Mouse (Mus musculus): ENCODE results near the gene March9. TPM values are rescaled to one million over a fixed set of nuclear protein-coding genes. Genes with fewer than 3 reads are reported as not detected.
A peak's percentile ranks its signal among the peaks of the same experiment; 100 is the strongest.

March9 gene
- under 1 TPM; 0.64 to 0.66 TPM for total RNA-seq (2021)
- long read RNA-seq, experiment 1, partial matches to known transcripts, result 0 of 1 reads
- long read RNA-seq, experiment 1, other reads (novel, unspliced or antisense), result 1 of 1 reads
- long read RNA-seq, experiment 2, result 0 reads

DNA sequence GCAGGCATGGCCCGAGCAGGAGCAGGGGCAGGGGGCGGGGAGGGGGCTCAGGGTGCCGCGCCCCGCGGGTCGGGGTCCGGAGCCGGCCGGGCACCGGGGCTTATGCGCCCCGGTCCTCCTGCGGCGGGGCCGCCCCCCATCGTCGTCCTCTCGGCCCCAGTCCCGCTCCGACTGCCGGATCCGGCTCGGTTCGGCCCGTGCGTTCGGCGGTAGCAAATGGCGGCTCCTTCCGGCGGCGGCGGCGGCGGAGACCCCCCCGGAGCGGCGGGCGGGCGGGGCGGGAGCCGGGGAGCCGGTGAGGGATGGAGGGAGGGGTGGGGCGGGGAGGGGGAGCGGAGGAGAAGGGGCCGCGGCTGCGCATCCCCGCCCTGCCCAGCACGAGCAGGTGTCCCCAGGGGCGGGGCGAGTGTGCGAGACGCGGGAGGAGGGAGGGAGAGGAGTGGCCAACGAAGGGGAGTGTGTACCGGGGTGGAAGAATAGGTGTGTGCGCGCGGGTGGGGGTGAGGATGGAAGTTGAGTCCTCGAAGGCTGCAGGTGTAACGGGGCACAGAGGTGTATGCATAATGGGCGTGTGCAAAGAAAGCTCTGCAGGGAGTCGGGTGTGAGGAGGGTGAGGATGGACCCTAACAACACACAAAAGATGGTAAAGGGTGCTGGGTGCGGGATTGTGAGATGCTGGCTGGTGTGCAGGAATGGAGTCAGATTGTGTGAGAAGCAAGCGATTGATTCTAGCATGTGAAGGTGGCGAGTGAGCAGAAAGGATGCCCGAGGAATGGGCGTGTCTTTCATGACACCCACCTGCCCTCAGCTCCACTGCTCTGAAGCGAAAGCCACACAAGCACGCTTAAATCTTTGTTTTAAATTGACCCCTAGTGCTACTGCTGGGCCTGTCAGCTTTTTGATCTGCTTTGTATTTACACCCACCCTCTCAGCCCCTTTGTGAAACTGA is at the start of gene March9:
March9 (minus strand) TSS at position 217 of the 949 bp plus-strand sequence.
- DNase-seq, result no peak
- intact Hi-C loops (cut with DNase I), result no loop called here

DNA sequence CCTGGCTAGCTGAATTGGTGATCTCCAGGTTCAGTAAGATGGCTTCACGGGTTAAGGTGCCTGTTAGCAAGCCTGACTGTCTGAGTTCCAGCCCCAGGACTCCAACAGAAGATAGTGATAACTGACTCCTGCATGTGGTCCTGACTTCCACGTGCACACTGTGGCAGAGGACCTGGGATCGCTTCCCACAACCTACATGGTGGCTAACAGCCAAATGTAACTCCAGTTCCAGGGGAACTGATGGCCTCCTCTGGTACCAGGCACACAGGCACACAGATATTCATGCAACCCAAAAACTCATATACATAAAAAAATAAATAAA is 48.2 kb upstream of the March9 start:
- intact Hi-C loops (cut with DNase I), result no loop called here

DNA sequence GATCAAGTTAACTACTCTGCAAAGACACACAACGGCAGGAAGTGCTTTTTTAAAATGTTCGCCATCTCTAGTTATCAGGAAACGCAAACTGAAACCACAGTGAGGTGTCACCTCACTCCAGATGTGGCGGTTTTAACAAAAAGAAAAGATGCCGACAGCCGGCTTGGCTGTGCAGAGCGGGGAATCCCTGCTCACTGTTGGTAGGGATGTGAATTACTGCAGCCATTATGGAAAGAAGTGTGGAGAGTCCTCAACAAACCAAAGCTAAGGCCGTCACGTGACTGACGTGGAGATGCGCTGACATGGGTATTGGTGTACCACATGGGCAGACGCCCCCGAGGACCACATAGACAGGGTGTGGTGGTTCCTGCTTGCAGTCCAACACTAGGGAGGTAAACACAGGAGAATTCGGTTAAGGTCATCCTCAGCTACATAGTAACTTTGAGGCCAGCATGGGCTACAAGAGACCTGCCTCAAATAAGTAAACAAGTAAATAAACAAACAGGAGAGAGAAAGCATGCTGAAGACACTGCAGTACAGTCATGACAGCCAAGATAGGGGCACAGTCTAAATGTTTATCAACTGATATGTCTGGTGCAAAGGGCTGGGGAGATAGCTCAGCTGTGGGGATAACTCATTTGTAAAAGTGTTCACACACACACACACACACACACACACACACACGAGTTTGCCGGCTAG is 47.7 kb upstream of the March9 start:
- intact Hi-C loops (cut with DNase I), result no loop called here
- DNase-seq, result no peak

More for the DNA sequence above, 48.2 kb upstream of the March9 start:
- DNase-seq, result no peak

DNA sequence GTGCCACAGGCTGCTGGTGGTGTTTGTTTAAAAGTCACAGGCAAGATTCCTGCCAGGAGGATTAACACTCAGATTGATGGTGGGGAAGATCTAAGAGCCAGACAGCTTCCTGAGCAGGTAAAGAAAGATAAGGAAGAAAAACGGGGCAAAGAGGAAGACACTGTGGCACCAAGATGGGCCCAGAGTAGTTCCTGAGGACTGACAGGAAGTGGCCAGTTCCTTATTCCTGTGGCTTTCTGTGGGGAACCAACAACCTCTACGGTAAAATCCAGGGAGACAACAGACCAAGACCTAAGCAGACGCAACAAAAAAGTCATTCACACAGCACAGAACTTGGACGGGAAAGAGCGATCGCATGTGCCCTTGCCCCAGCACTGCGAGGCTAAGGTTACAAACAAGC is 43.6 kb upstream of the March9 start:
- no peak for DNase-seq
- intact Hi-C loops (cut with DNase I), result no loop called here

DNA sequence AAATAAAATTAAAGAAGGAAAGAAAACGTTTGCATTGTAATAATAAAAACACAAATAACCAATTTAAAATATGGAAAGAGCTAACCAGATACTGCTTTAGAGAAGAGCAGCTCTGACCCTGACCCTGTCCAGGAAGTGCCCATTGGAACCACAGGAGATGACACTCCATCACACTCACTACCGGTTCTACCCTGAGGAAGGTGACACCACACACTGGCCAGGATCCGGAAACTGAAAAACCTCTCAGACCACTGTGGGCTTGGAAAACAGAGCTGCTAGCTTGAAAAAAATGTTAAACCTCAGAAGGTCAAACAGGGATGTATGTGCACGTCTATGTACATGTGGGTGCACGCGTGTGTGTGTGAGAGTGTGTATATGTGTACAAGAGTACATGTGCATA is 41.2 kb upstream of the March9 start:
- intact Hi-C loops (cut with DNase I), result no loop called here
- DNase-seq, result no peak

DNA sequence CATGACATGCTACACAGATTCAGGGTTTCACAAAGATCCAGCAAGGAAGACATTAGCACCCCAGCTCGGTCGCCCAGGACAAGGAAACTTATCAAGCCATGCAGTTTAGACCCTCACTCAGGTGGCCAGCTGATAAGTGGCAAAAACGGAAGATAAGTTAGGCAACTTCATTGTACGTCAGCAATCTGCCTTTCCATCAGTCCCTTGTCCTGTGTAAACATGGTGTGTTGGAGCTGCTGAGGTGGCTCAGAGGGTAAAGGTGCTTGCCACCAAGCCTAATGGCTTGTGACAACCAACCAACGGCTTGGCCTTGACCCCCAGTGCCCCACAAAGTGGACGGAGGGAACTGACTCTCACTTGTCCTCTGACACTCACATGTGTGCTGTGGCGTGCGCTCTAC is 40.4 kb upstream of the March9 start:
- DNase-seq, result no peak
- intact Hi-C loops (cut with DNase I), result no loop called here

DNA sequence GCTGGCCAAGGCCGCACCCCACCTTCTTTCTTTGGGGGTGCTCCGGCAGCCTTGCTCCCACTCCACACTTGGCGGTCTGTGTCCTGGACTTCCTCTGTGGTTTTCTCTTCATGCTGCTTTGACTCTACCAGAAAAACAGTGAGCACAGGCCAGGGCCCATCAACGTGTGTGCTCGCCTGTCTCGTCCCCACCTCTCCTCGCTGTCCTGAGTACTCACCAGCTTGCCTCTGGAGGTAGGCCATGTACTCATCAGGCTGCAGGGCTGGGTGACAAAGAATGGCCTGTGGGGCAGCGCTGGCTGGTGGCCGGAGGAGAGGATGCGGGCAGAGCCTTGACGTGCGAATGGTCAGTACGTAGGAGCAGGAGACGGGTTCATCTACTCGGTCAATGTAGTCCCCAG is 39.9 kb upstream of the March9 start:
- DNase-seq, result no peak
- intact Hi-C loops (cut with DNase I), result no loop called here

DNA sequence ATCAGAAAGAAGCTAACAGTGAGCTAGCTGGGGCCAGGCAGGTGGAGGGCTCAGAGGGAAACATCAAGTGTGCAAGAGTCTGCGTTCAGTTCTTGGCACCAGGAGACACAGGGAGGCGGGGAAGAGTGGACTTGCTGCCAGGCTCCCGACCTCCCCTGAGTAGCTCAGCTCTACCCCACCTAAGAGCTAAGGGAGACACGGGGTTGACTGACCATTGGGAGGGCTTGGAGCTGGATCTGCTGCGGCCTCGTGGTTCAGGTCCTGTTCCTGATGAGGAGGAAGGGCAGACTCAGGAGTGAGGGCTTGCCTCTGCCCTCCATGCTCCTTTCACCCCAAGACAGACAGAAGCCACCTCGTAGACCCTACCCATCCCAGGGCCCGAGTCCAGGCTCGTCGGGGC is 39.2 kb upstream of the March9 start:
- DNase-seq, result no peak
- intact Hi-C loops (cut with DNase I), result no loop called here

DNA sequence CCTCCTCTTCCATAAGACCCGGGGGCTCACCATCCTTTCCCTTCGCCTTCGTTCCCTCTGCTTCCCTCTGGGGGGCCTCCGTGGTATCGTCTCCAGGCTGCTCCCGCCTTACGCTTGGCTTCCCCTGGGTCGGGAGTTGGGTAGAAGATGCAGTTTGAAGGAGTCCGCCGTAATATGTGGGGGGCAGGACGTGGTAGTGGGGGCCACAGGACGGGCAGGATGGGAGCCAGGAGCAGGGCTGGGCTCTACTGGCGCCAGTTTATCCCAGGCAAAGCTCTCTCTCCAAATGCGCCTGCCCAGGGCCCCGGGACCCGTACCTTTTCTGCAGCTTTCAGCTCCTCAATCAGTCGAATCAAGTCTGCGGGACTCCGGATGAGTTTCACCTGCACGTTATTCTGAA is 38.5 kb upstream of the March9 start:
- DNase-seq, result no peak

DNA sequence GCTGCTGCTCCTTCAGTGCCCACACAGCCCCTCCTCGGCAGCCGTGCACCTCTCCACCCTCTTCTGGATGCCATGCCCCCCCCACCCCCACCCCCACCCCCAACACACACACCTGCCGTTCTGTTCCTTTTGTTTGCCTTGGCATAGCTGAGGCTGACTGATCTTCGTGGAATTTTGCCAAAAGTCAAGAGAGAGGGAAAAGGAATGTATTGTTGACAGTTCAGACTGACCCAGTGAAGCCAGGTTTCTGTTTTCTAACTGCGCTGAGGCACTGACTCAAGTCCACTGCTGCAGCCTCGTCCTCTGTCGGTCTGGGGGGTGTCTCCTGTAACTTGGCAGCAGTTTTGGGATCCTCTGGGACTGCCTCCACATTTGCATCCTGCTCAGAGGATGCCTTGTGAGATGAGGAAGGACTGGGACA is 34.4 kb upstream of the March9 start:
- intact Hi-C loops (cut with DNase I), result no loop called here
- DNase-seq, result no peak

More for the DNA sequence above, 38.5 kb upstream of the March9 start:
- intact Hi-C loops (cut with DNase I), result no loop called here

DNA sequence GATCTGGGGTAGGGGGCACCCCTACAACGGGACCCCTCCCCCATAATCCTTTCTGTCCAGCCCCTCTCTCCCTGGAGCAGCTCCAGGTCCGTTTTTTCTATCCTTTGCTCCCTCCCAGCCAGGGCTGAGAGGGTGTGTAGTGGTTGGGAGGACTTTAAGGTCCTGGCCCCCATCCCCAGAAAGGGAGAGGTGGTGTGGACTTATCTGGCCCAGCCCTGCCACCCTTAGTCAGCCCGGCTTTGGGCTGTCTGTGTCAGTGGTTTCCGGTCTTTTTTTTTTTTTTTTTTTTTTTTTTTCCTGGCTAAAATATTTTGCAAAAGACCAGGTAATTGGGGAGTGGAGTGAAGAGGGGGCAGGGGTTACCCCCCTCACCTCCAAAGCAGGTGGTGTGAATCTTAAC is 32.8 kb upstream of the March9 start:
- intact Hi-C loops (cut with DNase I), result no loop called here
- no peak for DNase-seq

DNA sequence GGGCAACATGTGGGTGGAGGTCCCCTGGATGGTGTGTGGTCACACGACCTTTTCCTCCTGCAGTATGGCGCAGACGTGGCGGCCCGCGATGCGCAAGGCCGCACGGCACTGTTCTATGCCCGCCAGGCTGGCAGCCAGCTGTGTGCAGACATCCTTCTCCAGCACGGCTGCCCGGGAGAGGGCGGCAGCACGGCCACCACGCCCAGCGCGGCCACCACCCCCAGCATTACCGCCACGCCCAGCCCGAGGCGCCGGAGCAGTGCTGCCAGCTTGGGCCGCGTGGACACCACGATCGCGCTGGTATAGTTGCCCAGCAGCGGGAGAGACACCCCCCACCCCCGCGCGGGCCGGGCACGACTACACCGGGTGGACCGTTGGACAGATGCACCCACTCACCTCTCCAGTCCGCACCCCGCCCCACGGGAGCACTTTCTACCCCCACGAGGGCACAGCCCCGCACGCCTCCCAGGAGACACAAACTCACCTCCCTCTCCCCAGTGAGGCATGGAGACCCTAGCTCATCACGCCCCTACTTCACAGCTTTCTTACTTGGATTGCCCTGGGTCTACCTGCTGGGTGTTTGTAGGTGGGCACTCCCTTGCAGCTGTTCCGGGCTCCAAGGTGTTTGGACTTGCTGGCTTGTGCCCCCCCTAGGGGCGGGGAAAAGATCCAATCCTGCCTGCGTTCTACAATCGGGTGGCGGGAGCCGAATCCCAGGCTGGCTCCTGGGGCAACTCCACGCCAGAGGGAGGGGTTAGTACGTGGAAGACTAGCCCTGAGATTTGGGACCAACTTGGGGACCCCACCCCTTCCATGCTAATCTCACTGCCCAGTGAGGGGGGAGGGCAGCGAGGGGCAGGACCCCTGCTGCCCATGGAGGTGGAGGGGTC is 31.8 kb upstream of the March9 start:
- intact Hi-C loops (cut with DNase I), result no loop called here

DNA sequence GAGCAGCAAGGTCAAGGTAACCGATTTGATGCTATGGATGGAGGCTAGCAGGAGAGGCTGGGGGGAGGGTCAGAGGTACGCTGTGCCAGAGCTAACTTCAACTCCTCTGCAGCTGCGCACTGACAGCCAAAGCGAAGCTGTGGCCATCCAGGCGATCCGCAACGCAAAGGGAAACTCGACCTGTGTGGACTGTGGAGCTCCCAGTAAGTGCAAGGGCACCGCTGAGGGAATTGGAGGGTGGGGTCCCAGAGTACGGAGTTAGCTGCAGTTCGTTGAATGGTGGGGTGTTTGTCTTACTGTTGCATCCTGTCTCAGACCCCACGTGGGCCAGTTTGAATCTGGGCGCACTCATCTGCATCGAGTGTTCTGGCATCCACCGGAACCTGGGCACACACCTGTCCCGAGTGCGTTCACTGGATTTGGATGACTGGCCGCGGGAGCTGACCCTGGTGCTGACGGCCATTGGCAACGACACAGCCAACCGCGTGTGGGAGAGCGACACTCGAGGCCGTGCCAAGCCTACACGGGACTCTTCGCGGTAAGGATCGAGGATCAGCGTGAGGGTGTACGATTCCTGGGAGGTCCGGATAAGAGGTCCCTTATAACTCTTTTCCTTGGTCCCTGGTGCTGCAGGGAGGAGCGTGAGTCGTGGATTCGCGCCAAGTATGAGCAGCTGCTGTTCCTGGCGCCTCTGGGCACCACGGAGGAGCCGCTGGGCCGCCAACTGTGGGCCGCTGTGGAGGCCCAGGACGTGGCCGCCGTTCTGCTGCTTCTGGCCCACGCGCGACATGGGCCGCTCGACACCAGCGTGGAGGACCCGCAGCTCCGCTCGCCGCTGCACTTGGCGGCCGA is 30.8 kb upstream of the March9 start:
- intact Hi-C loops (cut with DNase I), result no loop called here
- DNase-seq, result peak in 1 of 2 experiments; percentile 21

More for the DNA sequence above, 31.8 kb upstream of the March9 start:
- no peak for DNase-seq

DNA sequence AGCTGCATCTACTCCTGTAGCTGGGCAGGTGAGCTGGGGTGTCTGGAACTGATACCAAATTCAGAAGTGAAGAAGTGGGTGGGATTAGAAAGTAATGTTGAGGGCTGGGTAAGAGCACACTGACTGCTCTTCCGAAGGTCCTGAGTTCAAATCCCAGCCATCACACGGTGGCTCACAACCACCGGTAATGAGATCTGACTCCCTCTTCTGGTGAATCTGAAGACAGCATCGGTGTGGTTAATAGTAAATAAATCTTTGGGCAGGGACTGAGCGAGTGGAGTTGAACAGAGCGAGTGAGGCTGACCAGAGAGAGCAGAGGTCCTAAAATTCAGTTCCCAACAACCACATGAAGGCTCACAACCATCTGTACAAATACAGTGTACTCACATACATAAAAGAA is 25.6 kb upstream of the March9 start:
- no peak for DNase-seq
- intact Hi-C loops (cut with DNase I), result no loop called here

DNA sequence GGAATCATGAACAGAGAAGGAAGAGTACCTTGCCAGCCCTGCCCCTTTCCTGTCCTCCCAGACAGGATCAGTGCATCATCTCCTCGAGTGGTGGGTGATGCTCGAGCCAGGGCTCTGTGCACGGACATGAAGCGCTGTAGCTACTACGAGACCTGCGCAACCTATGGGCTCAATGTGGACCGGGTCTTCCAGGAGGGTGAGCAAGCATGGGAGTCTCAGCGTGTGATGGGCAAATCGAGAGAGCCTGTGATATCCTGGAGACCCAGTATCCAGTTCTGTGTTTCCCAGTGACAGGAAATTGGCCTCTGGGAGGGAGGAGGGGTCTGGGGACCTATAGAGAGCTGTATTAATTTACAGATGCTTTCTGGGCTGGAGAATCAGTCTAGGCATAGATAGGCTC is 25.1 kb upstream of the March9 start:
- intact Hi-C loops (cut with DNase I), result no loop called here
- no peak for DNase-seq

DNA sequence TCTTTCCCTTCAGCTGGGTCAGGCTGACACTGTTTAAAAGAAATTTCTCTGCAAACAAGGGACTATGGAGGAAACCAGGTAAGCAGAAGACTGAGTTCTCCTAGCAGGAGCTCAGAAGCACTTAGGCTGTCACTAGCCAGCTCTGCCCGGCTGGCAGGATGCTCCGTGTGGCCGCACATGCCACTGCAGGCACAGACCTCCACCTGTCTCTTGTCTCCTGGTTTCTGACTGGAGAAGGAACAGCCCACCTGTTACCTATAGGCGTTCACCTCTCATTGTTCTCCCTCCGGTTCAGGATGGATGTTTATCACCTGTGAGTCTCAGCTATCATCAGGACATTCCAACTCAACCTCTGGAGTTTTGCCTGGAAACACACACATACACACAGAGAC is 23.9 kb upstream of the March9 start:
- DNase-seq, result no peak
- intact Hi-C loops (cut with DNase I), result no loop called here

DNA sequence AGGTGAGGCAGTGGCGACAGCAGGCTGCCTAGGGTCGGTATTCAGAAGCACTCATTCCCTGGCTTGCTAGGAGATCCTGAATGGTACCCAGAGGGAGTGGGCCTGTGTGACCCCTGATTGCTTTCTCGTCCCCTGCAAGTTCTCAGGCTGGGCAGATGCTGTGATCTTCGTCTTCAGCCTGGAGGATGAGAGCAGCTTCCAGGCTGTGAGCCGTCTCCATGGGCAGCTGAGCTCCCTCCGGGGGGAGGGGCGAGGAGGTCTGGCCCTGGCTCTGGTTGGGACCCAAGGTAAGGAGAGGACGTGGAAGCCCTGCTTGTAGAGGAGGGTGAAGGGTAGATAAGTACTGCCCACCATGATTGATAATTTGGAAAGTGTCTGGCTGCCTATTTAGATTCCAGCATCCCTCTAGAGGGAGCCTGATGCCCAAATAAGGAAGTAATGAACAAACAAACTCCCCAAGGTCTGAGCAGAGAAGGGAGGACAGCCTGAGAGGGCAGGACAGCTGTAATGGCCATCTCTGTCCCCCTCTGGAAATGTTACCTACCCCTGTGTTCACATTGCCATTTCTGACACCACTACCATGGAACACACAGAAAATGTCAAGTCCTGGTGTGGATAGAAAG is 23.4 kb upstream of the March9 start:
- intact Hi-C loops (cut with DNase I), result no loop called here

DNA sequence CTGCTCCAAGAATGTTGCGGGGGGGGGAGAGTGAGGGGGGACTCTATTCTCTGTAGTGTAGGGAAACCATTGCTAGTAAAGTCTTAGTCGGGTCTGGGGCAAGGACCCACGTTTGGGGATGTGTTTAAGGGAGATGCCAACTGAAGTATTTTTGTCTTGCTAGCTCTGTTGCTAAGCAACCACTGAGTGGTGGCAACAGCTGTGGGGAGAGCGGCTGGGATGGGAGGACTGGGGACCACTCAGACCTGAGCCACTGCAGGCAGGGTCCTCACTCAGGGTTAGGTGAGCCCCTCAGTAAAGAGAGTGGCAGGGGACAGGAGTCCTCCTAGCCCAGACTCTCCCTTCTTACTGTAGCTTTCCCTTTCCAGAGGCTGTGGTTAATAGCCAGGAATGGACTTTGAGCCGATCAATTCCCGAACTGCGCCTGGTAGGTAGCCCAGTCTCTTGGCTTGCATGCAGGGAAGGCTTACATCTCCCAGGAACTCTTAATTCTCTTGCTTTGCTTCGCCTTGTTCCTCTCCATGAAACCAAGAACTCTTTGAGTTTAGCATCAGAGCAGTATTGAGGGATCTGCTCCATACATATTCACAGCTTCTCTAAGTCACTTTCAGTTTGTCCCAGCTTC is 22.1 kb upstream of the March9 start:
- no peak for DNase-seq
- intact Hi-C loops (cut with DNase I), result no loop called here

More for the DNA sequence above, 23.4 kb upstream of the March9 start:
- DNase-seq, result no peak

All from gastrocnemius, postnatal 36 days (tissue).